In the genomic region with DNA sequence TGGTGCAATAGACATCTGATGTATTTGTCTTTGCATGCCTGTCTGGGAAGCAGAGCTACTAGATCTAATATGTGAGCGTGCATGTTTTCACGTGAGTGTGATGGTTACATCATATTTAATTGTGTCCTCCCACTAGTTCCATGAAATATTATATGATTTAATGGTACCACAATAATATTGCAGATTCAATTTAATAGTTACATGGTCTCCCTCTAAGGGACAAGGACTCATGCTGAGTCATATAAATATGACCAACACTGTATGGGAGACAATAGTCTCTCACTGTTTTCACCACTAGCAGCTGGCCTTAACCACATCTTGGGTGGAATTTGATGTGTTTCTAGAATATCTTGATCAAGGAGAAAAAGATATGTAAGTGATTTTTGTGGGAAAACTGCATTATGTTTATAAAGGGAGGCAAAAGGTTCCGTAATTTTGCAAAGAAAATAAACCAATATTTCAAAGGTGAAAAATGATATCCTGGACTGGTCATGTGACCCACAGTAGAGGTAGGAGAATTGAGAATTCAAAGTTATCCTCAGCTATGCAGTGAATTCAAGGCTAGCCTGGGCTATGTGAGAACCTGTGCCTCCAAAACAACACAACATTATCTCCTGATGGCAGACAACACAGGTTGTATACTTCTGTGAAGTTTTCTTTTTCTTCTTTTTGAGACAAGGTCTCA, we compare ENCODE assay signal across 27 mouse cellular contexts.
"Had no signal": no experiment of that assay in that cellular context is flagged by ENCODE, and none has a peak within 500 bp of the region (broad histone marks: within the 10 kb centered on the region; RNA-seq: fewer than 3 reads in every experiment).

No protein-coding gene starts in this region.

- H3K4me2 ChIP-seq: heart, embryonic 11.5 days; heart, embryonic 13.5 days; heart, embryonic 15.5 days; hindbrain, embryonic 13.5 days; hindbrain, embryonic 15.5 days; kidney, embryonic 15.5 days; limb, embryonic 12.5 days; liver, embryonic 12.5 days had no signal

- H3K36me3 ChIP-seq: heart, embryonic 13.5 days; heart, embryonic 15.5 days; hindbrain, embryonic 13.5 days; hindbrain, embryonic 15.5 days; kidney, embryonic 15.5 days; limb, embryonic 10.5 days; limb, embryonic 12.5 days; liver, embryonic 12.5 days had no signal

- H3K9ac ChIP-seq: heart, embryonic 13.5 days; heart, embryonic 15.5 days; hindbrain, embryonic 13.5 days; hindbrain, embryonic 15.5 days; kidney, embryonic 15.5 days; limb, embryonic 12.5 days; liver, embryonic 12.5 days; liver, embryonic 14.5 days had no signal

- ATAC-seq: hindbrain, postnatal 0 days; intestine, embryonic 16.5 days; liver, embryonic 12.5 days had no signal

- H3K9me3 ChIP-seq: heart, embryonic 13.5 days; heart, embryonic 15.5 days; hindbrain, embryonic 13.5 days; hindbrain, embryonic 15.5 days; kidney, embryonic 15.5 days; limb, embryonic 10.5 days; limb, embryonic 12.5 days; liver, embryonic 12.5 days had no signal

- H3K4me3 ChIP-seq: heart, adult 2 months; heart, embryonic 13.5 days; heart, embryonic 15.5 days; hindbrain, embryonic 13.5 days; hindbrain, embryonic 15.5 days; kidney, embryonic 15.5 days; layer of hippocampus, adult 2 months; limb, embryonic 10.5 days; limb, embryonic 12.5 days; liver, embryonic 12.5 days had no signal

- H3K27me3 ChIP-seq: heart, embryonic 13.5 days; heart, embryonic 15.5 days; hindbrain, embryonic 13.5 days; hindbrain, embryonic 15.5 days; kidney, embryonic 15.5 days; limb, embryonic 12.5 days had no signal

- H3K27ac ChIP-seq: heart, adult 2 months; heart, embryonic 13.5 days; heart, embryonic 15.5 days; hindbrain, embryonic 13.5 days; hindbrain, embryonic 15.5 days; hindbrain, postnatal 0 days; kidney, embryonic 15.5 days; kidney, postnatal 0 days; layer of hippocampus, adult 2 months; limb, embryonic 10.5 days; limb, embryonic 12.5 days; liver, embryonic 12.5 days; liver, embryonic 14.5 days had no signal

- DNase-seq: gastrocnemius, postnatal 14 days; gastrocnemius, postnatal 36 days; heart, adult 11 months; heart, adult 2 months; heart, postnatal 14 days; heart, postnatal 36 days; kidney, adult 11 months; kidney, adult 2 months; kidney, adult 9 months; kidney, postnatal 14 days; kidney, postnatal 36 days; layer of hippocampus, postnatal 36 days; liver had no signal
